Mouse (Mus musculus) right cerebral cortex, adult 18-20 months (tissue): ENCODE measurements around the gene Sowahd.
"Not testable (repeated sequence)": the region's sequence is repeated elsewhere in the genome, so short reads cannot be mapped to it uniquely, and the experiment has no call there.

Experiments used
- DNase-seq: peaks from one replicate; pipeline ENCODE4 v3.0.0; 2022; ENCODE audit warnings: mixed read lengths

Sowahd gene

DNA sequence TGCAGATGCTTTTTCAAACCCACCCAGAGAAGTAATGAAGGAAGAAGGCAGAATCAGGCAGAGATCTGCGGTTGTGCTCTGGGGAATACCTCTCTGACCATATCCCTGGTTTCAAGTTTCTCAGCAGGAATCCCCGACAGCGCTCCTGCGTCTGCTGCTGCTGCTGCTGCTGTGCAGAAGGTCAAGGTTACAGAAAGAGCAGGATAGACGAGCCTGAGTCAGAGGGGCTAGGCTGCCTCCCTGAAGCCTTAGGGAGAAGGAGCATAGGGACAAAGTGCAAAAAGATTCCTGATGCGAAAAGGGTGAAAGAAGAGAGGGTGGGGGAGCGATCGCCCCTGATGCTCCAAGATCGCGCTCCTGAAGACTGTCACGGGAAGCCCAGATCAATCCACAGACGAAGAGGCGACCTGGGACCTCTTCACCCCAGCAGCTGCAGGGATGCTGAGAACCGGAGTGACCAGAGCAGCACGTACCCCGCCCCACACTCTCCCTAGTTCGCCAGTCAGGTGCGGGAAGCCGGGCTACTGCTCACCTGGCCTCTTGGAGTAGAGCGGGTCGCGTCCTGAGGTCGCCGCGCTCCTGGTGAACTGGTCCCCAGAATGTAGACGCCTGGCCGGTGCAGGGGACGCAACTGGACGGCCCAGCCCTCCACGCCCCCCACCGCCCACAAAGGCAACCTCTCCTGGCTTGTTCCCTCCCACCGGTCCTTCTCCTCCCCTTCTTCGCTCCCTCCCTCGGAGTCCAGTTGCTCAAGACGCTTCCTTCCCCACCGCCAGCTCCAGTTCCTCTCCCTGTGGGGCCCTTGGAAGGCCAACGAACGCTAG is at the start of gene Sowahd:
Sowahd (plus strand) TSS at position 780 of the 824 bp plus-strand sequence.
- DNase-seq, result no peak

DNA sequence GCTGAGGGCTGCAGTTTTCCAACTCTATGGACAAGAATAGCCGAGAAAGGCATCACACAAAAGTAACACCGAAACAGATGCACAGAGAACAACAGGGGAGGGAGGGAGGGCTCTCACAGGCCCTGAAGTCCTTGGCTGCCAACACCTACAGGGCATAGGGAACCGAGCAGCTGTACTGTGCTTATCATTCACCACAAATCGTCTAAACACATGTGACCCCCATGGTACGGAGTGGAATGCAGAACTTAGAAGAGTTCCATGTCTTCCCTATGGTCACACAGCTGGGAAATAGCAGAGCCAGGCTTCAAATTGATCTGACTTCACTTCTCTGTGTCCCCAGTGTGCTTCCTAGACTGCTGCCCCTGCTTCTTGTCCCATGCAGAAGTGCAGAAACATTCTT is 34.8 kb upstream of the Sowahd start:
- DNase-seq, result no peak

DNA sequence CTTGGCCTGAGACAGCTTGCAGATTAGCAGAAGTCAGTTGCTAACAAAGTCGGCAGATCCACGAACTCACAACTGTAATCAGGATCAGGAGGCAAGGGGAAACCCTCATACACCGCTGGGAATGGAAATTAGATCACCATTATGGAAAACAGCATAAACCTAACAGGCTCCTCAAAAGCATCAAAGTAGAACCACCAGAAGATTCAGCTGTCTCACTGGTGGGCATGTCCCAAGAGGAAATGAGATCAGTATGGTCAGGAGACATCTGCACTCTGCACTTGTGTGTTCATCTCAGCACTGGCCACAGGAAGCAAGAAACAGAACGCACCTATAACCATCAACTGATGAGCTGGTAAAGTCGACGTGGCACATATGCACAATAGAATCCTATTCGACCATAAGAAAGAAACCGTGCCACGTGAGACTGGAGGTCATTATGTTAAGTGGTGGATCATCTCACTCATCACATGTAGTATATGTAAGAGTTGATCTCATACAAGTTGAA is 30.4 kb upstream of the Sowahd start:
- DNase-seq, result no peak

DNA sequence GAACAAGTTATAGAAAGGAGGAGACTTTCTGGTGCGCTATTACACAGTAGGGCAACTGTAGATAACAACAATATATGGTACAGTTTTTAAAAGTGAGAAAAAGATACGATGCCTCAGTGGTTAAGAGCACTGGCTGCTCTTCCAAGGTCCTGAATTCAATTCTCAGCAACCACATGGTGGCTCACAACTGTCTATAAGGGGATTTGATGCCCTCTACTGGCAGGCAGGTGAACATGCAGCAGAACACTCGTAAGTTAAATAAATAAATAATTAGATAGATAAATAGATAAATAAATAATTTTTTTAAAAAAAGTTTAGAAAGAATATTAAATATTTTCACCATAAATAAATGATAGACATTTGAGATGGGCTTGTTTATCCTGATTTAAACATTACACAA is 29.6 kb upstream of the Sowahd start:
- no peak for DNase-seq

DNA sequence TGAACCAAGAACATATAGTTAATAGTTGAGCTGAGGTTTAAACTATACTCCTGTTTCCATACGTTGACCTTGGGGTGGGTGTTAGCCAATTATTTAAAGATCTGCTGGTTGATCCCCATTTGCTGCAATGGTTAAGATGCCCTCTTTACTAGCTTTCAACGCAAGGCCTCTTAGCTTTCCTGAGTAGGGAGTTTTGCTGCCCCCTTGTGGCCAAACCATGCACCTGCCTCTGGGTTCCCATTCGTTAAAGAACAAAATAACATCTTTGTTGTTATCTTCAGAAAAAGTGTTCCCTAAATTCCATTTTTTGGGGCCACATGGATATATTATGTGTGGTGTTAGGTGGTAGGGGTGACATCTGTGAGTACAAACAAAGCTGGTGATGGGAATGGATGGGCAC is 26.0 kb upstream of the Sowahd start:
- DNase-seq, result peak; percentile 39

DNA sequence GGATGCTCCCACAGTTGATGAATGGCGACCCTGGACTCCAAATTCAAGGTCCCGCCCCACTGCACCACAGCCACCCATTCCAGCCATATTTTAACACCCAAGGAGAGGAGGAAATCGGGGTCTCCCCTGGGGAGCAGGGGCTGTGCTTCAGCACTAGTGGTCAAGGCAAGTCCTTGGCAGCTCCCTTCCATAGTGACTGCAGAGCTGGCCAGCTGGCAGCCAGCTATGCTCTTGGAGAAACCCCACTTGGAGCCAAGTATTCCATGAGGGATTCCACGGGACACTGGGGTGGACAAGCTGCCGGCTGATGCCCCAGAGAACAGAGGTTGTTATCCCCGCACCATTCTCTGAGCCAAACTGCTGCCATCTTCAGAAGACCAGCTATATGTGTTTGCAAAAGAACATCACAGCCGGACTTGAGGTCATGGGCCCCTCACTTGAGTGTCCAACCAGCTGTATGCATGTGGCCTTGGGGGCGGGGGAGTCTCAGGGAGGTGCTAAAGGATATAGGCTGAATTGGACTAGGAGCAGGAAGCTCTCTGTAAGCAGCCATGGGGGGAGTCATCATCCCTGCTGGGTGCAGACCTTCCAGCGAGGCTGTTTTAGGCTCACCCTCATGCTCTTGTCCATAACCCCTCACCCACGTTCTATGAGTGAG is 24.9 kb upstream of the Sowahd start:
- DNase-seq, result no peak

DNA sequence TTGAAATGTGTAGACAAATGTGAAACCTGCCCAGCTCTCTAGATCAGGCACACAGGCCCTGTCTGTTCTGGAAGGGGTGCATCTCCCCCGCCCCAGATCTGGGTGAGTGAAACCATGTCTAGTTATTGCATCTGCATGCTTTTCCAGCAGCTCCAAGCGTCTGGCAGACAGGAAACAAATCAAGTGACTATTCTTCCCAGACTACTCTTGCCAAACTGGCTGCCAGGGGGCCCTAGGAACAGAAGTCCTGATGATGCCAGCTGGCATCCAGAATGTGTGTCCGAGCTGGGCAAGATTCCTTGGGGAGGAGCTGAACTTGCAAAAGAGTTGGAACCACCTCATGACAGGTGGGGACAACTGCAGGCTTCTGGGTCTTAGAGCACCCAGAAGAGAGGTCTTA is 20.3 kb upstream of the Sowahd start:
- peak; percentile 8 for DNase-seq

DNA sequence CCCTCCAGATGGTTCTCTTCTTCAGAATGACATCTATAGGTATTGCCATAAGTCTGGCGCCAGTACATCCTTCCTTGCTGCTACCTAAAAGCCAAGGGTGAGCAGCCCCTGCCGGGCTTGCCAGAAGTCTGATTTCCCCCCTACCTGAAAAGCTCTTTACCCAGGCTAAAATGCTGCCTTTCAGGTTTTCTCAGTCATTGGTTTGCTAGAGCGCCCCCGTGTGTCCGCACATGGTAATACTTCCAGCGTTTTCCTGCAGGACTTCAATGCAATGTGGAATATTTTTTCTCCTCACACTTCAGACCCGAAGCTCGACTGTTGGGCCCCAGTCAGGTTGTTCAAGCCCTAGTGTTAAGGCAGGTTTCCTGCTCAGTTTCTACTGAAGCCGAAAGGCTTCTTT is 5.9 kb upstream of the Sowahd start:
- DNase-seq, result peak; percentile 52

DNA sequence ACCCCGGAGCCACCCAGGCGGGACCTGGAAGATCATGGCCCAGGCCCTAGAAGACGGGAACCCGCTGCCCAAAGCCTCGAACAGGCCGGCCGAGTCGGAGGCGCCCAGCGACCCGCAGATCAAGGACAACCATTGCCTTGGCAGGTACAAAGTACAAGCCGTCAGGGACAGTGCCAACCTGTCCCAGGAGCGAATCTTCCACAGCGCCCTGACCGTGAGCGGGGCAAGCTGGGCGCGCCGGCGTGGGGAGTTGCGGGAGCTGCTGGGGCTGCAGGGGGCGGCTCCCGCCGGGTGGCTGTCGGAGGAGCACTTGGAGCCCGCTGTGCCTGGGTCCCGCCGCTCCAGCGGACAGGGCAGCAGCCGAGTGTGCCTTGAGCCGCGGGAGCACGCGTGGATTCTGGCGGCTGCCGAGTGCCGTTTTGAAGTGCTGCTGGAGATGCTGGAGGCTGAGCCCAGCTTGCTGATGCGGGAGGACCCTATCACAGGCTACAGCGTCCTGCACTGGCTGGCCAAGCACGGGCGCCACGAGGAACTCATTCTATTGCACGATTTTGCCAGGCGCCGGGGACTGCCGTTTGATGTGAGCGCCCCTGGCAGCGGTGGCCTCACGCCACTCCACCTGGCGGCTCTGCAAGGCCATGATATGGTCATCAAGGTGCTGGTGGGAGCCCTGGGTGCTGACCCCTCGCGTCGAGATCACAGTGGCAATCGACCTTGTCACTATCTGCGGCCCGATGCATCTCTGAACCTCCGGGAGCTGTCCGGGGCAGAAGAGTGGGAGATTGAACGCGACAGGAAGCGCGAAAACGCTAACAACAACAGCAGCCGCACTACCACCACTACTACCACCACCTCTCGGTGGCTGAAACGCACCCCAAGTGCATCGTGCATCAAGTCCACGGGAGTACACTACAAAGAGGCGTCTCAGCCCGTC is 512 bp downstream of the Sowahd start:
- DNase-seq, result no peak

DNA sequence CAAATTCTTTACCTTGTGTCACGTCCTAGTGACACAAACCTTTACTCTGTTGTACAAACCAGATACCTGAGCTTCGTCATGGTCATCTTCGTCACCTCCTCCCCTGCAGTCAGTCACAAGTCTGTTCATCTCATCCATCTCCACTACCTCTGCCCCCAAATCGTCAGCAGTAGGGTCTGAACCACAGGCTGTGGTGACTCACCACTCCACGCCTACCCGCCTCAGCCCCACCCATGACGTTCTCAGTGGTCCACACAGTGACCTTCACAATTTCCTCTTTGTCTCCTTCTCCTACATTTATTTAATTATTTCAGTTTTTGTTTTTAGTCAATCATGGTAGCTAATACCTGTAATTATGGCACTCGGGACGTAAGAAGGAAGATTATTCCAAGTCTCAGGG is 15.3 kb downstream of the Sowahd start:
- DNase-seq, result no peak

DNA sequence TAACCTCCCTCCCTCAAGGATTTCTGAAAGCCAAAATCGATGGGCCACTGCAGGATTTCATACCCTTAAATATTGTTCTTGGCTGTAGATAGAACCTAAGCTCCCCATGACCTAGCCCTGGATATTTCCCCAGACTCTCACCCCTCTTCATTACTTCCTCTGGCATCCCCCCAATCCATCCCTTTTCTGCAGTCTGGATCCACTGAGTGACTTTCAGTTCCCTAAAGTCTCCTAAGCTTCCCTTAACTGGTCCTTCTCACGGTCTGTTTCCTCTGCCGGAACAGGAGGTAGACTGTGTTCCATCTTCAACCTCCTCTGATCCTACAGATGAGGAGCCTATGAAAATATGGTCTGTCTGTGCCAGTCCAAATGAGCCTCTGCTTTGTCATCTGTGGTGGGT is 18.7 kb downstream of the Sowahd start:
- no peak for DNase-seq

DNA sequence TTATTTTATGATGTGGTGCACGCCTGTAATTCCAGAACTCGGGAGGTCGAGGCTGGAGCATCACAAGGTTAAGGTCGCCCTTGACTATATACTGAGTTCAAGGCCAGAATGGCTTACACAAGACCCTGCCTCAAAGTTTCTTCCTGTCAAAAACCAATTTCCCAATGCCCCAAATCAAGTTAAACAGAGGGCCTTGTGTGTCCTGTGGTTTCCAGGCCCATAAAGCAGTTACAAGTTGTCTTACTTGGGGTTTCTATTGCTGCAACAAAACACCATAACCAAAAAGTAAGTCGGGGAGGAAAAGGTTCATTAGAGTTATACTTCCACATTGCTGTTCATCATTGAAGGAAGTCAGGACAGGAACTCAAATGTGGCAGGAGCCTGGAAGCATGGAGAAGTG is 20.1 kb downstream of the Sowahd start:
- DNase-seq, result no peak

DNA sequence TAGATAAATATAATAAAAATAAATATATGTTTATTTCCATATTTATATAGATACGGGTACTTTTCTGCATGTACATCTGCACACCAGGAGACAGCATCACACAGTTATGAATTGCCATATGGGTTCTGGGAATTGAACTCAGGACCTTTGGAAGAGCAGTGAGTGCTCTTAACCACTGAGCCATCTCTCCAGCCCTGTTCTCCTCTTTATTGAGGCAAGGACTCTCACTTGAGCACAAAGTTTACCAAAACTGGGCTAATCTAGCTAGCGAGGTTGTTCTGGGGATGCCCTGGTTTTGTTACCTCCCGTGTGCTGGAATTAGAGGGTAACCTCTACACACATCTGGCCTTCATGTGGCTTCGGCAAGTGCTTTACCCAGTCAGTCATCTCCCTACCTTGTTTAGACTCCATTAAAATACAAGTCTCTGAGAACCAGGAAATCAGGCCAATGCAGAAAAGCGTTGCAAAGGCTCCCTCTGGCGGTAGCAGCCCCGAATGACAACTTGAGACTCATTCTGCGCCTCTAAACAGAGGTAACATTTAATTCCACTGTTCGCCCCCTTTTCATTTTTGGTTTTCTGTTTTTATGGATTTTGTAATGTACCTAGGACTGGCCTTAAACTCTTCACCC is 25.7 kb downstream of the Sowahd start:
- DNase-seq, result peak; percentile 42

DNA sequence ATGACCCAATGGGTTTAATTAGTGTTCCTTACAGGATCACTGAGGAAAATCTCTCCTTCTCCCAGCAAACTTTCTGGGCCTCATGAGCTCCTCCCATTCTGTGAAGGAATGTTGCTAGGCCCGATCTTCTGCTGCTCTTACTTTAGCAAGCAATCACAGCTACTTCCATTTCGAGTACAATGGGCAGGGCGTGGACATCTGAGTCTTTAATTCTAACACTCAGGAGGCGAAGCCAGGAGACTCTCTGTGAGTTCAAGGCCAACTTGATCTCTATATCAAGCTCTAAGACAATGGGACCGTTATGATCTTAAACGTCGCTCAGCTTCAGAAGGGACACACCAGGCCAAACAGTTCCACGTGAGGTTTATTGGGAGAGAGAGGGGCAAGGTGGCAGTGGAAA is 28.0 kb downstream of the Sowahd start:
- DNase-seq, result no peak

DNA sequence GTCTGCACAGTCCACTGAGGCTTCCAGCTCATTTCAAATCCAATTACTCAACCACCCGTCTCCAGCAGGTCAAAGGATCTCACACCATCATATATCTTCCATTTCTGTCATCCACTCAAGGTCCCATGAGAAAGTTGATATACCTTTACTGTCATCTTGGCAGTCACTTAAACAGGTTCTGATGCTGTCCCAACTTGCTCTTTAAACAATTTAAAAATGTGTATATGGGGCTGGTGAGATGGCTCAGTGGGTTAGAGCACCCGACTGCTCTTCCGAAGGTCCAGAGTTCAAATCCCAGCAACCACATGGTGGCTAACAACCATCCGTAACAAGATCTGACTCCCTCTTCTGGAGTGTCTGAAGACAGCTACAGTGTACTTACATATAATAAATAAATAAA is 31.7 kb downstream of the Sowahd start:
- DNase-seq, result not testable (repeated sequence)

DNA sequence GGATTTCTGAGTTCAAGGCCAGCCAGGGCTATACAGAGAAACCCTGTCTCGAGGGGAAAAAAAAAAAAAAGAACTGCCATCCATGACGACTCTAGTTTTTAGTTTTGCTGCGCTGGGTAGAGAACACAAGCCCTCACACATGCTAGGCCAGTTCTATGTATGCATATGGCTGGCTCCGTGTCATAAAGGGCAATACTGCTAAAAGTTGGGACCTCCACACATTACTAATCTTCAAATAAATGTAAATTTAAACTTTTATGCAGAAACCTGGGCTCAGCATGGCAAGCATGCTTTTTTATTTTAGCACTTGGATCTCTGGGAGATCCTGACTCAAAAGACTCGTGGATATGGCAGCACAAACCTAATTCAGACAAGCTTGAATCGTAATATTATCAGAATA is 32.5 kb downstream of the Sowahd start:
- no peak for DNase-seq

DNA sequence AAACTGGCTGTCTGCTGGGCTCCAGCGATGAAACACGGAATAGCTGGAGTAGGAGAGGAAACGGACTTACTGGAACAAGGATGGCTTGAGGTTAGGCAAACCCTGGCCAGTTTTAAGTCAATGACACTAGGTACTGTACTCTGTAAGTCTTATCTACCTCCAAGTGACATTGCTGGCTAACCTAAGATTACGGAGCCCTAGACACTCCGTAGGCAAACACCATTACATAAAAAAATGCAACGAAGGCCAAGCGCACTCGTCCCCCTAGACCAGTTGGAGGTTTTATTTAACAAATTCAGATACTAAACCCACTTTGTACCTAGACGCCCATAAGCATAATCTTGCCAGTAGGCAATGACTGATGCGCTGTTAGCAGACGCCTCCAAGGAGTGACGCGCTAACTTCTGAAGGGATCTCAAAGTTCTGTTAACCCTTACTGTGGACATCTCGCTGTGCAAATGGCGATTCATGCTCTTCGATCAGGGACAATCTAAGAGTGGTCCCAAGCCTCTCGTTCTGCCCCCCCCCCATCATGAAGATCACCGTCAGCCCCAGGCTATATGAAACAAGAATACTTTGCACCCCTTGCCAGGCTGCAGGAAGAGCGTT is 35.8 kb downstream of the Sowahd start:
- peak; percentile 31 for DNase-seq

DNA sequence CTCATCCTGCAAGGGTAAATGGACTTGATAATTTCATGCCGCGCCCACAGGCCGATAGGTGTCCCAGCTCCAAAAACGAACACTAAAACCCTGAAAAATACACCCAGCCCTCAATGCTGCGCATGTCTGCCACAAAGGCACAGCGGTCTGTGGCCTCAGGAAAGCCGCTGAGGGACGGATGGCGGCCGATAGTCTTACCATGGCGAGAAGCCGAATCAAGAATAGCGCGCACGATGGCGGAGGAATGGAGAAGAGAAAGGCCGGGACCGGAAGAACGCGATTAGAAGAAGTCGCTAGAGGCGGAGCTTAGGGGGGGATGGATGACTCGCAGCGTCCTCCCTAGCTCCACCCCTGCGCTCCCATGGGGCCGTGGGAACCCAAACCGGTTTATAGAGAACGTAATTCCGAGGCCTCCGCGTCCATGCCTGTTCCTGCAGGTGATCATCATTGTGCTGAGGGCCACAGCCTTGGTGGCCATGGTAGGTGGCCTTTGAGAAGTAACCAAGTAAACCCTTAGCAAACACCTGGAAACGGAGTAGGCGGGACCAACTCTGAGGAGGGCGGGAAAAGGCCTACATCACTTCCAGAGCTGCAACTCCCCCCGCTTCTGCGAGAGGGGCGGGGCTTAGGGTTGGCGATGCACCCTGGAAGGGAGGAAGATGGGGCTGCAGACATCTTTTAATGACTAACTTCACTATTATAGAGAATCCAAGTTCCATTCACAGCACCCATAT is 36.4 kb downstream of the Sowahd start, which contains the start of gene Rpl39:
Rpl39 (minus strand) TSS at position 476 of the 734 bp plus-strand sequence.
- DNase-seq, result peak; percentile 86

DNA sequence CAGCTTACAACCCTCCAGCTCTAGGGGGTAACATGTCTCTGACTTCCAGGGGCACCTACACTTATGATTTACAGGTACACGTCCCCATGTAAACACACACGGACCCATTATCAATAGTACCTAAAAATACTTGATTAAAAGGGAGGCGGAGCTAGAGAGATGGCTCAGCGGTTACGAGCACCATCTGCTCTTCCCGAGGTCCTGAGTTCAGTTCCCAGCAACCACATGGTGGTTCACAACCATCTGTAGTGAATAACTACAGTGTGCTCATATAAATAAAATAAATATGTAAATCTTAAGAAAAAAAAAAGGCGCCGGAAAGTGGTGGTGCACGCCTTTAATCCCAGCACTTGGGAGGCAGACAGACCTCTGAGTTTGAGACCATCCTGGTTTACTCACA is 37.0 kb downstream of the Sowahd start:
- DNase-seq, result no peak

DNA sequence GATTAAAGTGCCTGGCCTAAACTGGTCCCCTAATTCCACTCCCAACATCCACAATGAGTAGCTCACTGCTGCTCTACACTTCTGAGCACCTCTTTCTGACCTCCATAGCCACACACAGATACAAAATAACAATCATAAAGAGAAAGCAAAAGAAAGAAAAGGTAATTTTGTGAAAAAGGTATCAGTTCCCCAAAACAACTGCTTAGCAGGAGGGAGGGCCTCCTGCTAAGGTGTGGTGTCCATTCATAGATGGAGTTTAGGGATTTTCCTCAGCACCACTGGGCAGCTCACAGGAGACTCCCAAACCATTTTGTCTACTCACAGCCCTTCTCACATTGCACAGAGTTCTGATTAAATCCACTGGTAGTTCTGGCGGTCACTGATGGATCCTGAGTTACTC is 40.1 kb downstream of the Sowahd start:
- DNase-seq, result no peak

DNA sequence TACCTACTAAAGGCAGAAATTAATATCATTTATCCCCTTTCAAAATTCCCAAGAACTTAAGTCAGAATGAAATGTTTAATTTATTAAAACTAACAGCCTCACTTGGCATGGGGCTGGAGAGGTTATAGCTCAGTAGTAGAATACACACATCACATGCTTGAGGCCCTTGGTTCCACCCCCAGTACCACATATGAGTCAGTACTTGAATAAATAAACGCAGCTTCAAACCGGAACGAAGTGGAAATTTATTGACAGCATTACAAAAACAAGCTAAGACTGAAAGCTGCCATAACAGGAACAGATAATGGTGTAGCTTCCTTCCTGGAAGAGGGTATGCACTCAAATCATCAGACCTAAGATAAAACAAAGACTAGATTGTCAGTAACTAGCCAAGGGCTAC is 42.8 kb downstream of the Sowahd start:
- no peak for DNase-seq
